Mouse (Mus musculus): ENCODE measurements at regions not wholly inside any gene's neighbourhood (a gene's known extent, or its start where the extent isn't known, plus 50 kb on each side); places are given as distances from the start of the nearest gene placed in this dataset.

- DNase-seq (ENCODE audit: low spot score in 2 of 2): no peak
These were observed 175.6 kb downstream of the Fam43a start for GRCm38 (mm10) chr16:30774951-30775661.

GRCm38 (mm10) chr16:30775740-30776700 lies 176.5 kb downstream of the Fam43a start:
- no peak for DNase-seq (ENCODE audit: low spot score in 2 of 2)

- DNase-seq (ENCODE audit: low spot score in 2 of 2): no peak
These were observed 177.9 kb downstream of the Fam43a start for GRCm38 (mm10) chr16:30777416-30777815.

GRCm38 (mm10) chr16:30778078-30778477 lies 178.6 kb downstream of the Fam43a start:
- DNase-seq (ENCODE audit: low spot score in 2 of 2): no peak

GRCm38 (mm10) chr16:30778945-30779344 lies 179.4 kb downstream of the Fam43a start:
- DNase-seq (ENCODE audit: low spot score in 2 of 2): no peak

GRCm38 (mm10) chr16:30784261-30784660 lies 184.7 kb downstream of the Fam43a start:
- no peak for DNase-seq (ENCODE audit: low spot score in 2 of 2)

- no peak for DNase-seq (ENCODE audit: low spot score in 2 of 2)
These were observed 185.4 kb downstream of the Fam43a start for GRCm38 (mm10) chr16:30784949-30785348.

GRCm38 (mm10) chr16:30786060-30786459 lies 186.5 kb downstream of the Fam43a start:
- DNase-seq (ENCODE audit: low spot score in 2 of 2): no peak

- DNase-seq (ENCODE audit: low spot score in 2 of 2): no peak
These were observed 187.8 kb downstream of the Fam43a start for GRCm38 (mm10) chr16:30787351-30787750.

GRCm38 (mm10) chr16:30788321-30788781 lies 188.8 kb downstream of the Fam43a start:
- no peak for DNase-seq (ENCODE audit: low spot score in 2 of 2)

- DNase-seq (ENCODE audit: low spot score in 2 of 2): no peak
These were observed 189.6 kb downstream of the Fam43a start for GRCm38 (mm10) chr16:30788944-30789781.

GRCm38 (mm10) chr16:30790036-30790435 lies 190.5 kb downstream of the Fam43a start:
- no peak for DNase-seq (ENCODE audit: low spot score in 2 of 2)

- no peak for DNase-seq (ENCODE audit: low spot score in 2 of 2)
These were observed 191.1 kb downstream of the Fam43a start for GRCm38 (mm10) chr16:30790551-30791001.

- DNase-seq (ENCODE audit: low spot score in 2 of 2): no peak
These were observed 191.7 kb downstream of the Fam43a start for GRCm38 (mm10) chr16:30791048-30791855.

GRCm38 (mm10) chr16:30792738-30793377 lies 193.3 kb downstream of the Fam43a start:
- no peak for DNase-seq (ENCODE audit: low spot score in 2 of 2)

- no peak for DNase-seq (ENCODE audit: low spot score in 2 of 2)
These were observed 193.8 kb downstream of the Fam43a start for GRCm38 (mm10) chr16:30793378-30793753.

- DNase-seq (ENCODE audit: low spot score in 2 of 2): no peak
These were observed 194.3 kb downstream of the Fam43a start for GRCm38 (mm10) chr16:30793856-30794255.

GRCm38 (mm10) chr16:30795501-30795904 lies 196.0 kb downstream of the Fam43a start:
- no peak for DNase-seq (ENCODE audit: low spot score in 2 of 2)

GRCm38 (mm10) chr16:30796103-30796502 lies 196.6 kb downstream of the Fam43a start:
- no peak for DNase-seq (ENCODE audit: low spot score in 2 of 2)

- no peak for DNase-seq (ENCODE audit: low spot score in 2 of 2)
These were observed 197.5 kb downstream of the Fam43a start for GRCm38 (mm10) chr16:30797006-30797405.
